Mouse (Mus musculus): Measurements from ENCODE around the gene Tnfrsf12a.
A peak's percentile ranks its signal among the peaks of the same experiment; 100 is the strongest.

Gene Tnfrsf12a

GRCm38 (mm10) chr17:23677236-23677679 lies at the start of gene Tnfrsf12a:
Gene Tnfrsf12a, minus strand, starts transcription at chr17:23677468.
- peak; percentile 82 for DNase-seq (ENCODE audit: low spot score)

GRCm38 (mm10) chr17:23726758-23727142 lies 49.5 kb upstream of the Tnfrsf12a start:
- DNase-seq (ENCODE audit: low spot score): peak; percentile 79

- peak; percentile 96 for DNase-seq (ENCODE audit: low spot score)
These were observed 48.9 kb upstream of the Tnfrsf12a start, which contains the start of gene Pkmyt1 for GRCm38 (mm10) chr17:23725999-23726757. Gene Pkmyt1, plus strand, starts transcription at chr17:23726336.

- DNase-seq (ENCODE audit: low spot score): no peak
These were observed 48.2 kb upstream of the Tnfrsf12a start for GRCm38 (mm10) chr17:23725477-23725876.

- no peak for DNase-seq (ENCODE audit: low spot score)
These were observed 45.3 kb upstream of the Tnfrsf12a start, which contains the start of gene 1520401A03Rik for GRCm38 (mm10) chr17:23722376-23723125. Gene 1520401A03Rik, minus strand, starts transcription at chr17:23722783.

GRCm38 (mm10) chr17:23721886-23722285 lies 44.6 kb upstream of the Tnfrsf12a start:
- no peak for DNase-seq (ENCODE audit: low spot score)

GRCm38 (mm10) chr17:23719455-23719854 lies 42.2 kb upstream of the Tnfrsf12a start:
- DNase-seq (ENCODE audit: low spot score): no peak

GRCm38 (mm10) chr17:23717003-23717402 lies 39.7 kb upstream of the Tnfrsf12a start:
- no peak for DNase-seq (ENCODE audit: low spot score)

- peak; percentile 90 for DNase-seq (ENCODE audit: low spot score)
These were observed 28.9 kb upstream of the Tnfrsf12a start for GRCm38 (mm10) chr17:23706212-23706611.

- no peak for DNase-seq (ENCODE audit: low spot score)
These were observed 28.3 kb upstream of the Tnfrsf12a start for GRCm38 (mm10) chr17:23705525-23706104.

- no peak for DNase-seq (ENCODE audit: low spot score)
These were observed 27.5 kb upstream of the Tnfrsf12a start for GRCm38 (mm10) chr17:23704741-23705140.

GRCm38 (mm10) chr17:23703301-23703700 lies 26.0 kb upstream of the Tnfrsf12a start:
- no peak for DNase-seq (ENCODE audit: low spot score)

GRCm38 (mm10) chr17:23700079-23700478 lies 22.8 kb upstream of the Tnfrsf12a start:
- peak; percentile 90 for DNase-seq (ENCODE audit: low spot score)

GRCm38 (mm10) chr17:23699131-23700077 lies 22.1 kb upstream of the Tnfrsf12a start:
- DNase-seq (ENCODE audit: low spot score): peak; percentile 24

- DNase-seq (ENCODE audit: low spot score): no peak
These were observed 18.5 kb upstream of the Tnfrsf12a start for GRCm38 (mm10) chr17:23695801-23696200.

- DNase-seq (ENCODE audit: low spot score): no peak
These were observed 17.2 kb upstream of the Tnfrsf12a start for GRCm38 (mm10) chr17:23694491-23694890.

GRCm38 (mm10) chr17:23683856-23684672 lies 6.8 kb upstream of the Tnfrsf12a start, which contains the start of gene Cldn9:
Gene Cldn9, minus strand, starts transcription at chr17:23684026.
- DNase-seq (ENCODE audit: low spot score): no peak

GRCm38 (mm10) chr17:23683226-23683625 lies 6.0 kb upstream of the Tnfrsf12a start:
- DNase-seq (ENCODE audit: low spot score): no peak

- no peak for DNase-seq (ENCODE audit: low spot score)
These were observed 5.3 kb upstream of the Tnfrsf12a start for GRCm38 (mm10) chr17:23682530-23682929.

GRCm38 (mm10) chr17:23682092-23682491 lies 4.8 kb upstream of the Tnfrsf12a start:
- DNase-seq (ENCODE audit: low spot score): no peak
